Mouse (Mus musculus) liver, embryonic 13.5 days (tissue): ENCODE measurements around the gene Adam19. TPM values are rescaled to one million over a fixed set of nuclear protein-coding genes. Genes with fewer than 3 reads are reported as not detected.

Experiments
- ATAC-seq: fragments of 200-750 bp; cut with Nextera tagmentation; 2 replicates; pipeline ENCODE4 v1.8.0; 2017; ENCODE audit warnings: low read depth, mild to moderate bottlenecking, moderate number of reproducible peaks, moderate library complexity
- DNase-seq: peaks from one replicate; pipeline ENCODE4 v3.0.0; 2022
- H3K27ac ChIP-seq: fragments of 300-500 bp; sonication (generic); 2 replicates; pipeline ENCODE4 v1.5.1; 2015; ENCODE audit warnings: moderate library complexity, mild to moderate bottlenecking, inconsistent platforms
- H3K27me3 ChIP-seq: fragments of 300-500 bp; sonication (generic); 2 replicates; pipeline ENCODE4 v1.6.1; 2015; ENCODE audit warnings: mild to moderate bottlenecking, inconsistent platforms
- H3K36me3 ChIP-seq: fragments of 300-500 bp; sonication (generic); 2 replicates; pipeline ENCODE4 v1.6.1; 2015; ENCODE audit warnings: mild to moderate bottlenecking, inconsistent platforms
- H3K4me1 ChIP-seq: fragments of 300-500 bp; sonication (generic); replicated peaks from 2 replicates; pipeline ENCODE4 v1.6.1; 2015; ENCODE audit warnings: inconsistent platforms
- H3K4me2 ChIP-seq: fragments of 300-500 bp; sonication (generic); 2 replicates; pipeline ENCODE4 v1.6.1; 2015; ENCODE audit warnings: inconsistent platforms, mild to moderate bottlenecking, moderate library complexity
- H3K4me3 ChIP-seq: fragments of 300-500 bp; sonication (generic); replicated peaks from 2 replicates; pipeline ENCODE4 v1.5.1; 2015; ENCODE audit warnings: mild to moderate bottlenecking, inconsistent platforms
- H3K9ac ChIP-seq: fragments of 300-500 bp; sonication (generic); 2 replicates; pipeline ENCODE4 v1.6.1; 2015; ENCODE audit warnings: mild to moderate bottlenecking, inconsistent platforms
- H3K9me3 ChIP-seq: fragments of 300-500 bp; sonication (generic); replicated peaks from 2 replicates; pipeline ENCODE4 v1.6.1; 2016; ENCODE audit warnings: inconsistent platforms
- WGBS: fragments of 180-500 bp; shearing (Covaris S2); methylation state at CpG from one replicate; pipeline ENCODE4 v1.1.7; 2015; ENCODE audit not compliant: insufficient replicate concordance; 5-methylcytosine and 5-hydroxymethylcytosine counted together
- polyA plus RNA-seq: library from polyadenylated mRNA; unstranded; fragments of >200 nt; fragmentation: Nextera tagmentation; extraction: Ambion mirVana; gene quantifications from 2 replicates; pipeline ENCODE4 v1.2.1, GENCODE M21; 2015

Adam19 gene
- polyA plus RNA-seq, 1 experiment from 2014 or later, result 1.1 TPM

DNA sequence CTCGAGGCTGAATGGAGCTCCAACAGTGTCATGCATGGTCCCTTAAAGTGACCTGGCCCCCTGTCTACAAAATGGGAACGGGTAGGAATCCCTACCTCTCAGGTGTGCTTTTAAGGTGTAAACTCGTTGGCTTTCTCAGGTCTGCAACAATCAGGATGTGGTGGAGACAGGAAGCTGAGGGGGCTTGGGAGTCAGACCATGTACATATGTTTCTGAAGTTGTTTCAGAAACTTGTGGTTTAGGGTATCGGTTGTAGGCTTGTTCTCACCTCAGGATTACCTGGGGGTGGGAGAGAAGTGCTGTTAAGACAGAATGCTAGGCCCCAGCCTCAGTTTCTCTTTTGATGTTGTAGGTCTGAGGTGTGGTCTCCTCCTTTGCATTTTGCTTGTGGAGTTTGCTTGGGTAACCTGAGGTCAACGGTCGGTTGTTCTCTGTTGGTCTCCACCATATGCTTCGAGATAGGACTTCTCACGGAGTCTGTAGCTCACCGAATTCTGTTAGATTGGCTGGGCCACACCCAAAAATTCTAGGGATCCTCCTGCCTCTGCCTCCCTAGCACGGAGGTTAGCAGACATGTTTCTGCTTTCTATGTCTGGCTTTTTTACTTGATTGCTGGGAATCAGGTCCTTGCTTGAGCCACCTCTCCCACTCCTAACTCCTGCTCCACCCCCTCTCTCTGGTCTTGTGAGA, 34.4 kb downstream of the Adam19 start:
- Histone ChIP-seq H3K4me2 (peak overlapping the region; percentile 37), H3K9ac (peak overlapping the region; percentile 41; the same call in 1 of the 2 replicates)
- peak; percentile 75 for ATAC-seq

DNA sequence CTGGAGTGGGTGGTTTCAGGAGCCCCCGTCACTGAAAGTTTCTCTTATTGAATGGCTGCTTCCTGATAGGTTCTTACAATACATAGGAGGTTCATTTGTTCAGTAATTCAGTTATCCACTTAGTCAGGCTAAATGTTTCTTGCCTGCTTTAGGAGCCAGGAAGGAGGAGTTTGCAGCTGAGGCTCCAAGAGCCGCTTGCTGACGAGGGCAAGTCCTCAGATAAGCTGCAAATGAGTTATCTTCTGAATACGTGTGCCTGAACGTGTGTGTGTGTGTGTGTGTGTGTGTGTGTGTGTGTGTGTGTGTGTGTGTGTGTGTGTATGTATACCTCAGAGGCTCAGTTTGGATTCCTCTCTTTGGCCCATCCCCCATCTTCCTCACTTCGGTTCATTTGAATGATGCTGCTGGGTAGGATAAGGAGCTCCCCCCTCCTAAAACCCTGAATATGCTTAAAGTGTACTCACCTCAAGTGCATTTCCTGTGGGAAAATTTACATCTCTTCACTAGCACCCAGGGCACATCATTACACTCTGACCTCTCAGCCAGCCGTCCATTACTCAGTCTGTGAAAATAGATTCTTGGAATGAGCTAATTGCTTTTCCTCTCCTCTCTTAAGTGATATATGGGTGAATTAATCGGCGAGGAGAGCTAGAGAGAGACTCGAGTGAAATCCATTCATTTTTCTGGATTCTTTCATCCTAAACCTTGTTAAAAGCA, 35.3 kb downstream of the Adam19 start:
- Histone ChIP-seq H3K4me3 (no peak overlapping the region), H3K4me1 (peaks cover 53% of the 10 kb centered on the region), H3K9me3 (no peaks in the 10 kb centered on the region), H3K9ac (peak overlapping the region; percentile 41; the same call in 1 of the 2 replicates), H3K27ac (peak overlapping the region; percentile 85), H3K36me3 (no peaks in the 10 kb centered on the region), H3K27me3 (no peaks in the 10 kb centered on the region), H3K4me2 (peak overlapping the region; percentile 37)
- ATAC-seq (peak; percentile 82), DNase-seq (peak; percentile 48)
- 27% methylated on average over 10 of the region's 10 CpGs for WGBS

More for the DNA sequence above, 34.4 kb downstream of the Adam19 start:
- Histone ChIP-seq H3K4me1 (peaks cover 53% of the 10 kb centered on the region), H3K9me3 (no peaks in the 10 kb centered on the region), H3K36me3 (no peaks in the 10 kb centered on the region), H3K27me3 (no peaks in the 10 kb centered on the region), H3K27ac (peak overlapping the region; percentile 85), H3K4me3 (no peak overlapping the region)
- WGBS, result 33% methylated on average over 10 of the region's 10 CpGs
- peak; percentile 45 for DNase-seq

DNA sequence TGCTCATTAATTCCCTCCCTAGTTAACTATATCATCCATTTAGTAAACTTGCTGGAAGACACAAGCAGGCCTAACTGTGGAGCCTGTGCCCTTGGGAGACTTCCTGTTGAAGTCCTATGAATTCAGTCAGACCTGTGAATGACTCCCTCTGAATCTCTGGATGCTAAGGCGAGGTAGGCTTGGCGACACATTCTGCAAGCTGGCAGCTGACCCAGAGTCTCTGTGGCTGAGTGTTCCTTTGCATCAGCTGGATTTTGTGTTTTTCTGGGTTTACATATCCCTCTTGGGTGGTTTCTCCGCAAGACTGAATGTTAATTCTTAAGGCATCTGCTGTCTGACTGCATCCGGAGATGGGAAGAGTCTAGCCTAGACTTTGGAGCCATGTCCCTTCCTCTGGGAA, 36.3 kb downstream of the Adam19 start:
- Histone ChIP-seq H3K27ac (0 out of 2 replicates have a peak overlapping the region, but pooled peaks have one; percentile 8), H3K4me3 (no peak overlapping the region), H3K4me1 (peaks cover 43% of the 10 kb centered on the region), H3K36me3 (no peaks in the 10 kb centered on the region), H3K9me3 (no peaks in the 10 kb centered on the region), H3K4me2 (no peak overlapping the region), H3K9ac (no peak overlapping the region), H3K27me3 (no peaks in the 10 kb centered on the region)
- 83% methylated on average over 4 of the region's 4 CpGs for WGBS
- ATAC-seq, result no peak
- no peak for DNase-seq

DNA sequence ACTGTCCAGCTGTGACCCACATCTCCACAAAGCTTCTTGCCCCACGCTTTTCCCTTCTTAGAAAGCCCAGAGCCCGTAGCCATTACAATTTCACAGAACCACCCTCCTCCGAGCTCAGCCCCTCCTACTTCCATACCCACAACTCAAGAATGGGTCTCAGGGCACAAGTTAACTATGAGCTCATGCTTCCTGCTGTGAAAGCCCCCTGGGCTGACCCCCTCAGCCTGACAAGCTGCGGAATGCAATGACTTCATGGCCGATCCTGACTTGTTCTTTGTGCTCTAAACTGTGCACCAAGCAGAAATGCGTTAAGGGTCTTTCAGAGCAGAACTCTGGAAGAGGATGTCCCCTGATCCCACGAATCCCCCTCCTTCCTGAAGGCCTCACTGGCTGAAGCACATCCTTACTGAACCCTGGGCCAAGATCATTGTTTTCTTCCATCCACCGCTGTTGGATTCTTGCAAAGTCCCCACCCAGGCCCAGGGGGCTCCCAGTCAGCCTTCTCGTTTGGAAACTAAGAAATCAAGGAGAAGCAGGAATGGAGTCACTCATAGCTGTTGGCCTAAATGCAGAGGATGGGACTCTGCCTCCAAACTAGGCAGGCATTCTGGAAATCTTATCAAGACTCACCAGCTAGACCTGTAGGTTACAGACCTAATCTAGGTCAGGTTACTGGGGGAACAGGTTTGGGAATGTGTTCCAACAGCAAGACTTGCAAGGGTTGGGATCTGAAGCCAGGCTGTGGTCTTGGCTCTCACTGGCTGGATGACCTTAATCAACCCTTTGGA, 39.9 kb downstream of the Adam19 start:
- ATAC-seq, result no peak
- DNase-seq, result no peak
- WGBS, result 55% methylated on average over 9 of the region's 9 CpGs

DNA sequence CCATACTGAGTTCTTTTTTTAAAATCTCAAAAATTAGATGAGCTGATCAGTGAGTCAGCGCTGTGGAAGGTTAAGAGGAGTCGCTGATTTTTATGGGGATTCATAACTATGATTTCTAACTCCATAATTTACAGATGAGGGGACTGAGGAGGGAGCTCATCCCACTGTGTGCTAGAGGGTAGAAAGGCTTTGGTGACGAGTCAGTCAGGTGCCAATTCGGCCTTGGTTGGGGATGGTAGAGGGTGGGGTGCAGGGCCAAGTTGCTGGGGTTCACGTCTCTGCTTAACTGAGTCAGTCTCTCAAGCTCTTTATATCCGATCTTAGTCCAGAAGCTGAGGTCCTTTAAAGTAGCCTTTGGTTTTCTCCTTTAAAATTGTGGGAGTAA, 40.5 kb downstream of the Adam19 start:
- DNase-seq (no peak), ATAC-seq (no peak)
- no peaks in the 10 kb centered on the region for H3K9me3 ChIP-seq
- no peak overlapping the region for H3K27ac ChIP-seq
- no peak overlapping the region for H3K9ac ChIP-seq
- no peaks in the 10 kb centered on the region; the same call in 1 of the 2 replicates for H3K36me3 ChIP-seq
- no peaks in the 10 kb centered on the region for H3K27me3 ChIP-seq
- H3K4me3 ChIP-seq, result no peak overlapping the region
- peaks cover 11% of the 10 kb centered on the region for H3K4me1 ChIP-seq
- H3K4me2 ChIP-seq, result no peak overlapping the region
- 69% methylated on average over 6 of the region's 6 CpGs for WGBS

More for the DNA sequence above, 39.9 kb downstream of the Adam19 start:
- Histone ChIP-seq H3K27me3 (no peaks in the 10 kb centered on the region), H3K9ac (no peak overlapping the region), H3K27ac (no peak overlapping the region), H3K36me3 (no peaks in the 10 kb centered on the region; the same call in 1 of the 2 replicates), H3K4me1 (peaks cover 17% of the 10 kb centered on the region), H3K9me3 (no peaks in the 10 kb centered on the region), H3K4me3 (no peak overlapping the region), H3K4me2 (no peak overlapping the region)

DNA sequence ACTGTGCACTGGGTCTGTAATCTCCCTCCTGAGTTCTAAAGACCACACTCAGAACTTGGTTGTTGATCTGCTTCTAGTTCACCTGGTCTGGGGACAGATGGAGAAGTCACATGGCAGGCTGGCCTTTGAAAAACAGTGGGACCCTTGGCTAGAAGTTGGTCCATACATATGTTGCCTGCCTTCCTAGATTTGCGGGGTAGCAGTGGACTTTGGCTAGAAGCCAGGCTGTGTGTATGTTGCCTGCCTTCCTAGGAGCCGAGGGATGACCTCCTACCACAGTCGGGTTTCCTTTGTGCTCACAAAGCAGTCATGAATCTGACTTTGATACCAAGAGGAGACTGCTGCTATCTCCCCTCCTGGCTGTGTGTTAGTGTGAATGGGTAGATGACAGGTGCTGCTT, 41.3 kb downstream of the Adam19 start:
- Histone ChIP-seq H3K9ac (no peak overlapping the region), H3K36me3 (no peaks in the 10 kb centered on the region; the same call in 1 of the 2 replicates), H3K27me3 (no peaks in the 10 kb centered on the region), H3K4me1 (peaks cover 3% of the 10 kb centered on the region), H3K9me3 (no peaks in the 10 kb centered on the region), H3K4me3 (no peak overlapping the region), H3K4me2 (no peak overlapping the region), H3K27ac (no peak overlapping the region)
- WGBS, result 77% methylated on average over 3 of the region's 3 CpGs
- DNase-seq (no peak), ATAC-seq (no peak)

DNA sequence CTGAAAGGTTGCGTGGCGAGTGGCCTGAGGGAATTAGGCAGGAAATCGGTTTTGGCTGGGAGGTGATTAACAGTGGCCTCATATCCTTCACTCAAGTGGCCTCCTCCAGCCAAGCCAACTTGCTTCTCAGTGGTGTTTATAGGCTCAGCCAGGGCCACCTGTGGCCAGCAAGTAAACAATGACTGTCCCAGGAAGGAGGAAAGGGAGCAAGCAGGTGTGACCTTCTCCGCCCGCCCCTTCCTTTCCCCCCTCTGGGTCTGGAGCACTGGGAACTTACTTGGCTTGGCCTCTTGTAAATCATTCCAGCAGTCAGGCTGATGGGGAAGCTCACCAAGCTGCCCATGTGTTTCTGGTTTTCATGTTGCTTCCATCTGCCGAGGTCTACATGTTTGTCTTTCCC, 46.3 kb downstream of the Adam19 start:
- no peaks in the 10 kb centered on the region; the same call in 1 of the 2 replicates for H3K36me3 ChIP-seq
- H3K27me3 ChIP-seq, result no peaks in the 10 kb centered on the region
- H3K4me1 ChIP-seq, result no peaks in the 10 kb centered on the region
- 73% methylated on average over 6 of the region's 6 CpGs for WGBS
- no peak overlapping the region for H3K4me3 ChIP-seq
- H3K4me2 ChIP-seq, result no peak overlapping the region
- no peak overlapping the region for H3K9ac ChIP-seq
- no peak for DNase-seq
- no peaks in the 10 kb centered on the region for H3K9me3 ChIP-seq
- H3K27ac ChIP-seq, result no peak overlapping the region
- no peak for ATAC-seq

DNA sequence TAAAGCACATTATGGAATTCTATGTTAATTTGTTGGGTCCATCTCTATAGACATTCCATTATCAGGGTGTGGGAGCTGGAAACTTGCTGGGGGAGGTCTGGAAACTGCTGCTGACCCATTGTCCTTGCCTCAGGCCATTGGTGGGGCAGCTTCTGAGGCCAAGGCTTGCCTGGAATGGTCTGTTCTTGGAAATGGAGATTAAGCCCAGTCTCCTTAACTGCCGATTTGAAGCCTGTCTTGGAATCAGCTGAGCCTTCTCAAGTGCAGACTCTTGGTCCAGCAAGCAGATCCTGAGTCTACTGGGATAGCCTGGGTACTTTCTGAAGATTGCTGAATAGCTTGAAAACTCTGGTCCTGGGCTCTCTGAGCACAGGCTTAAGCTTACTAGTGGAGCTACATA, 51.3 kb downstream of the Adam19 start:
- no peak for ATAC-seq
- Histone ChIP-seq H3K9ac (no peak overlapping the region), H3K36me3 (no peaks in the 10 kb centered on the region)

DNA sequence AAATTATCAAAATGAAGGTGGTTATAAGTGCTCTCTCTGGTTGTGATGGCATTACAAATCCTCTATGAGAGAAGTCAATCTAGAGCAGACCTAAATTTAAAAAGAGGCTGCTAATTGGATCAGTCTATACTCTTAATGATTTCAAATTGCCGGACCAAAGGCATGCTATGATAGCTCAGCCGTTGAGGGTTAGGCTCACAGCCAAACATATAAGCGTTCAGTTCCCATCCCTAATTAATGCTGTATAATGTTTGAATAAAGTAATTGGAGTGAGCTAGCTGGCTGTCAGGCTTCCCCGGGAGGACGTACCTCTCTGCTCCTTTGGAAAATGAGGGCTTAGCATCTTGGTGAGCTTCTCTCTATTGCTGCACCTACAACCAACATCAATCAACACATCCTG, 53.4 kb downstream of the Adam19 start:
- Histone ChIP-seq H3K9ac (no peak overlapping the region), H3K4me3 (no peak overlapping the region), H3K4me2 (no peak overlapping the region), H3K27me3 (no peaks in the 10 kb centered on the region), H3K4me1 (no peaks in the 10 kb centered on the region), H3K27ac (no peak overlapping the region), H3K36me3 (no peaks in the 10 kb centered on the region), H3K9me3 (no peaks in the 10 kb centered on the region)
- no peak for ATAC-seq
- DNase-seq, result no peak
- WGBS, result 80% methylated on average over 5 of the region's 5 CpGs

More for the DNA sequence above, 51.3 kb downstream of the Adam19 start:
- Histone ChIP-seq H3K4me2 (no peak overlapping the region), H3K9me3 (no peaks in the 10 kb centered on the region), H3K4me3 (no peak overlapping the region), H3K27ac (no peak overlapping the region), H3K4me1 (no peaks in the 10 kb centered on the region), H3K27me3 (no peaks in the 10 kb centered on the region)
- WGBS, result 68% methylated on average over 1 of the region's 1 CpGs
- no peak for DNase-seq

DNA sequence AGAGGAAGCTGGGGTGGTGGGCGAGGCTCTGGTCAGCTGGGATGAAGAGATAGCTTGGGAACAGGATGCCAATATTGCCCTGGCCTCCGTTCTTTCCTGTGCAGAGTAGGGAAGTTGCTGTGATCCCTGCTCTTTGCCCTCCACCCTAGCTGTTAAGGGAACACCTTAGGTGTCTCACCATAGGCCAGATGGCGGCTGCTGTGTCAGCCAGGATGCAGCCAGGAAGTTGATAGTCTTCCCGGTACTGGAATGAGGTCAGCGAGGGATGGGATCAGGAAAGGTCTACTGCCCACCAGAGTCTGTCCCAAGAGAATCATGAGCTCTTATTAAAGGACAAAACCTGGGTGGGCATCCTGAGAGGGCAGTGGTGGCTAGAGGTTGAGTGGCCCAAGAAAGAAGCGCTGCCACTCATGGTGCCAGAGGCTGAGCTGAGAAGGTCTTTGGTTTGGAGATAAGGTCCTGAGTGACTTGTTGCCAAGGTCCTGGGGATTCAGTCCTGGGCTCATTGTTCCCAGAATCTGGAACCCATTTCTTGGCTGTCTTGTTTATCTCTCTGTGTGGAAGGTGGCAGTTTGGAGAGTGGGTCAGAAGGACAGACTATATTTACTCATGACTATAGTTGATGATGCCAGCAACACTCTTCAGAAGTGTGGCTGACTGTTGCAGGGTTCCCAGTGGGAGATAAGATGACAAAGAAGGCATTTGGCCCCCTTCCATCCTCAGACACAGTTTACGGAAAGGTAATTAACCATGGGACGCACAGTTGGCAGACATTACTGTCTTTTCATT, 54.6 kb downstream of the Adam19 start:
- Histone ChIP-seq H3K36me3 (no peaks in the 10 kb centered on the region), H3K9ac (no peak overlapping the region), H3K4me2 (no peak overlapping the region), H3K27me3 (peaks cover 4% of the 10 kb centered on the region; the same call in 1 of the 2 replicates), H3K4me3 (no peak overlapping the region), H3K27ac (no peak overlapping the region), H3K4me1 (no peaks in the 10 kb centered on the region), H3K9me3 (no peaks in the 10 kb centered on the region)
- DNase-seq (no peak), ATAC-seq (no peak)
- WGBS, result 43% methylated on average over 8 of the region's 8 CpGs

DNA sequence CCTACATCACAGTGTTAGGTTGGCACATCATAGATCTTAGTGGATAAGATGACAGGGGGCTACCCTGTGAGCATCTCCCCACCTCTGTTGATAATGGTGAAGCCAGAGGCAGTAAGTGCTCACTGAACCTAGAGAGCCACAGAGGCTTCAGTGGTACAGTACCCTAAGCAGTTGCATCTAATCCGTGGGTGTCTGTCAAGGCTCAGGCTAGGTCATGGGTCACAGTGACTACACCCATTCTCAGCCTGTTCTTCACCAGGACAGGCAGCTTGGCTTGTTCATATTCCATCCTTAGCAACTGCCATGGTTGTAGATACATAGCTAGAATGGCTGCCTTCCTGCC, 55.1 kb downstream of the Adam19 start:
- Histone ChIP-seq H3K27ac (no peak overlapping the region), H3K4me3 (no peak overlapping the region), H3K9me3 (no peaks in the 10 kb centered on the region), H3K4me2 (no peak overlapping the region), H3K36me3 (no peaks in the 10 kb centered on the region), H3K27me3 (peaks cover 4% of the 10 kb centered on the region; the same call in 1 of the 2 replicates), H3K9ac (no peak overlapping the region), H3K4me1 (no peaks in the 10 kb centered on the region)
- WGBS, result 42% methylated on average over 1 of the region's 1 CpGs
- DNase-seq (no peak), ATAC-seq (no peak)
